Mouse (Mus musculus) regulatory T cell (primary cell): ENCODE results near the gene Galp.
"Not testable (repeated sequence)": the region's sequence is repeated elsewhere in the genome, so short reads cannot be mapped to it uniquely, and the experiment has no call there.

Experiments used
- in situ Hi-C: fragments of 300-600 bp; cut with MboI, MseI; formaldehyde crosslinking; loops from one replicate; pipeline ENCODE4 v1.15.1; 2025; ENCODE audit warnings: high pct_unique_total_duplicates

Galp gene

DNA sequence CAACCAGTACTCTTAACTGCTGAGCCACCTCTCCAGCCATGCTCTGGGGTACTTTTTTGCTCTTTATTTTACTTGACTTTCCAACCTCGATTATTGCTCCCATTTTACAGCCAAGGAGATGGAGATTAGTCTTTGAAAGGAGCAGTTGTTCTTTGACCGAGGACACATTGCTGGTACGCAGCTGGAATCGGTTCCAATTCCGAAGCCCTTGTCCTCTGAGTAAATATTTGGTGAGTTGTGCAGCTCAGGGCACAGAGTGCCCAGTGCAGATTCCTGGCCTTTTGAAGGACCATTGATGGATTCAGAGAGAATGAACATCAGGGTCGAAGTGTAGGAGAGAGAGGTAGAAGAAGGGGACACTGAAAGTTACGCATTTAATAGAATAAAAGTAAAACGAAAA, 23.0 kb upstream of the Galp start:
- in situ Hi-C loops, result loop anchor here (25.0 kb wide), 1 partner anchor 1712 kb away; the partner anchor contains the start of gene Eps8l1

DNA sequence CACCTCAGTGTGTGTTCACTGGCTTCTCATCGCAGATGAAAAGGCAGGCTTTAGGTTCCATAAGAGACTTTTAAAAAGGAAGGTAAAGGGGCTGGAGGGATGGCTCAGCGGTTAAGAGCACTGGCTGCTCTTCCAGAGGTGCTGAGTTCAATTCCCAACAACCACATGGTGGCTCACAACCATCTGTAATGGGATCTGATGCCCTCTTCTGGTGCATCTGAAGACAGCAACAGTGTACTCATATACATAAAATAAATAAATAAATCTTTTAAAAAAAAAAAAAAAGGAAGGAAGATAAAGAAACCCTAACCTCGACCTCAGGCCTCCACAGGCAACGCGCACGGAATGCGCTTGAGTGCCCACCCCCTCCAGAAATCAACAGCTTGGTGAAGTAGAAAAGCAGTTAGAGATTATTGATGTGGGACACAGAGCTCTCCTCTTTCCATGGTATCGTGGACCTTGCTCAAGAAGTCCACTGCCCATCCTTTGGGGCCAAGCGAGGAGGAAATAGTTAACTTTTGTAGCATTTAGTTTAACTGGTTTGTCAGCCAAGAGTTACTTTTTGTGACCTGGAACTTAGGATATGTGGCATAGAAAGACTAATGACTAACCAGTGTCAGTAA, 22.4 kb upstream of the Galp start:
- in situ Hi-C loops, result loop anchor here (25.0 kb wide), 1 partner anchor 1712 kb away; the partner anchor contains the start of gene Eps8l1

DNA sequence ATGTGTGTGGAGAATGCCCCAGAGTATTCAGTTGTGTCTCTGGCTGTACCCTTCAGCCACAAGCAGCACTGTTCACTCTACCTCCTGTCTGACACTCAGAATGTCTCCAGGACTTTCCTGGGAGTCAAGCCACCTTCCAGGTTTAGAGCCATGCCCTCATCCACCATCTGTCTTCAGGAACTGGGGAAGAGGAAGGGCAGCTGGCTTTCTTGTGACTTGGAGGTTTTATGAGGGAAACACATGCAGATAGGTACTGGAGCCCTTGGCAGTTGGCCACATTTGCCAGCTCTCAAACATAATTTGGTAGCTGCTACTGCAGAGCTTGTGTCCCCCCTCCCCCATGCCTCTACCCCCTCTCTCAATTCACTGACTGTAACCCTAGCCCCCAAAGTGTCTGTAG, 17.9 kb upstream of the Galp start:
- in situ Hi-C loops, result no loop called here

DNA sequence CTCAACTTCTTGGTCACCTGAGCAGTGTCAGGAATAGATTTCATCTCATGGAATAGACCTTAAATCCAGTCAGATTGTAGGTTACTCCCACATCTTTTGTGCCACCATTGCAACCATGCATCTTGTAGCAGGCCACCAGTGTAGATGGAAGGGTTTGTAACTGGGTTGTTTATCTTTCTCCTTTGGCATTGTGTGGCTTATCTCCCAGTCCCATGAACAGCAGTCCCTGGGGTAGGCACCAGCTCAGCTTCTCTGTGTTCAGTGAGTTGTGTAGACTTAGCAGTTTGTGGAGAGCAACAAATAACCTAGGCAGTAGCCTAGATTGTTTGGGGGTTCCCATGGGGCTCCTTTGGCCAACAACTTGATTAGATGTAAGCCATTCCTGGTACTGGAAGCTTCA, 14.0 kb upstream of the Galp start:
- in situ Hi-C loops, result loop anchor here (10.0 kb wide), 1 partner anchor 1098 kb away; the partner anchor contains the start of gene Epn1

DNA sequence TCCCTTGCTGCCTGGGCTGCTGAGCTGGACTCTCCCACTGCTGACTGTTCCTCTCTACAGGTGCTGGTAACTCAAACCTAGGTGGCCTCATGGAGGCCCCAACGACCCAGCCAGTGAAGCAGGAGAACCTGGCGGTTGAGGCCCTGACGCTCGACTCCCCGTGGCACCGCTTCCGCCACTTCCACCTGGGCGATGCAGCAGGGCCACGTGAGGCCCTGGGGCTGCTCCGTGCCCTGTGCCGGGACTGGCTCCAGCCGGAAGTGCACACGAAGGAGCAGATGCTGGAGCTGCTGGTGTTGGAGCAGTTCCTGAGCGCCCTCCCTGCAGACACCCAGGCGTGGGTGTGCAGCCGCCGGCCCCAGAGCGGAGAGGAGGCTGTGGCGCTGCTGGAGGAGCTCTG, 13.1 kb upstream of the Galp start:
- in situ Hi-C loops, result loop anchor here (10.0 kb wide), 1 partner anchor 1099 kb away; the partner anchor contains the start of gene Epn1

DNA sequence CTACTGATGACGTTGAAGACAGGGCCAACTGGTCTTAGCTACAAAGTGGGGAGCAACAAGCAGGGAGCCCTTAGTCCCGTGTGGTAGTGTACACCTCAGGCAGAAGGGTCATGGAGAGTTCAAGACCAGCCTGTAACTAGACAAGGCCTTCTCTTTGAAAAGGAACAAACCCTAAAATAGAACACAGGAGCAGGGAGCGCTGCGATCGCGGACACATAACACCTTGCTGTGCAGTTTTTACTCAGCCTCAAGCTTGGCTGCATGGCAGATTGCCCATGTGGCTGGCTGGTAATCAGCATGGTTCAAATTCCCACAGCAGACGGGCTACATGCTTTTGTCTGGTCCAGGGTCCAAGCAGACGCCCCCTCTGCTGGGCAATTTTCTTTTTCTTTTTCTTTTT, 12.4 kb upstream of the Galp start:
- in situ Hi-C loops, result loop anchor here (10.0 kb wide), 1 partner anchor 1100 kb away; the partner anchor contains the start of gene Epn1

DNA sequence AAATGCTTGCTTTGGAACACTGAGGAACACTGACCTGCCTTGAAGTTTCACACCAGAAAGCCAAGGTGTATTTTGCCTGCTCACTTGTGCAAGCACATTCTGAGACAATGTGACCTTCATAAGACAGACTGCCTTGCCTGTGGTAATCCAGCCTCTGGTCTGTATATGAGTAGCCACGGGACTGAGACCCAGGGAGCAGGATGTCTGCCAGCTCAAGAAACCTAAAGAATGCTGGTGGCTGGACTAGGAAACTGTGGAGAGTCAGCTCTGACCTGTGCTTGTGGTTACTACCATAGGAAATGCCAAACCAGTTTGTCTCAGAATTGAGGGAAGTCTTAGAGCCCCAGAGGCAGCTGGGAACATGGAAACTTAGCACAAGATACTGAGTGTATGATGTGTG, 11.5 kb upstream of the Galp start:
- in situ Hi-C loops, result loop anchor here (10.0 kb wide), 1 partner anchor 1101 kb away; the partner anchor contains the start of gene Epn1

DNA sequence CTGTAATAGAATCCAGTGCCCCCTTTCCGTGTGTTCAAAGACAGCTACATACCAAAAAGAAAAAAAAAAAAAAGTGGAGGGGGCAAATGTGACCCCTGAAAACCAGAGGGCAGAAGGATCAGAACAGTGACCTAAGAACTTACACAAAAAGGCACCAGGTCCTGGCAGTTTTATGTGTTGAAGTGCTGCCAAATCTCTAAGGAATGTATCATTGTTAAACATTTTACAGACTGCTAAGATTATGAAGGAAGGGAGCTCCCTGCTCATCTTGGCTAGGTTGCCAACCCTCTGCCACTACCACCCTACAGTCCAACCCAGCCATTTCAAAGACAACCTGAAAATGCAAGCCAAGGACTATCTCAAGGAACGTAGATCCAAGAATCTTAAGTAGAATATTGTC, 10.7 kb upstream of the Galp start:
- in situ Hi-C loops, result loop anchor here (10.0 kb wide), 1 partner anchor 1101 kb away; the partner anchor contains the start of gene Epn1

DNA sequence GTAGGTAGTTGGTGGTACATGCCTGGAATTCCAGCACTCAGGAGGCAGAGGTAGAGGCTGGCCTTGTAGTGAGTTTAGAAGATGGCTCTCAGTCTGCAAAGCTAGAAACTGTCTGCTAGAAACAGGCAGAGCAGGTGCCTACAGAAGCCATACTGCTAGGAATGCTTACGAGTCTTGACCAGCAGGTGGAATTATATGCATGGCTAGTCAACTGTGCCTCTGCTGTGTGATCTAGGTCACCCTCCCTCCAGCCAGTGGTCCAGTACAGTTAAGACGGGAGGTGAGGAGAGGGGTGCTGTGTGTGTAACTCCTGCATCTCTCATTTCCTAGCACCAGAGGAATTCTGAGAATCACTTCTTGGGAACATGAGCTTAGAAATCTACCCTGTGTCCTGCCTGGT, 10.1 kb upstream of the Galp start:
- in situ Hi-C loops, result loop anchor here (10.0 kb wide), 1 partner anchor 1102 kb away; the partner anchor contains the start of gene Epn1

DNA sequence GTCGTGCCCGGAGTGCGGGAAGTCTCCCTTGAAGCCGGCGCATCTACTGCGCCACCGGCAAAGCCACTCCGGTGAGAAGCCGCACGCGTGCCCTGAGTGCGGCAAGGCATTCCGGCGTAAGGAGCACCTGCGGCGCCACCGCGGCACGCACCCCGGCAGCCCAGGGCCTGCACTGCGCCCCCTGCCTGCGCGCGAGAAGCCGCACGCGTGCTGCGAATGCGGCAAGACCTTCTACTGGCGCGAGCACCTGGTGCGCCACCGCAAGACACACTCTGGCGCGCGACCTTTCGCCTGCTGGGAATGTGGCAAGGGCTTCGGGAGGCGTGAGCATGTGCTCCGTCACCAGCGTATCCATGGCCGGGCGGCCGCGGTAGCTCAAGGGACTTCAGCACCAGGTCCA, 7.3 kb upstream of the Galp start:
- in situ Hi-C loops, result loop anchor here (10.0 kb wide), 1 partner anchor 1105 kb away; the partner anchor contains the start of gene Epn1

DNA sequence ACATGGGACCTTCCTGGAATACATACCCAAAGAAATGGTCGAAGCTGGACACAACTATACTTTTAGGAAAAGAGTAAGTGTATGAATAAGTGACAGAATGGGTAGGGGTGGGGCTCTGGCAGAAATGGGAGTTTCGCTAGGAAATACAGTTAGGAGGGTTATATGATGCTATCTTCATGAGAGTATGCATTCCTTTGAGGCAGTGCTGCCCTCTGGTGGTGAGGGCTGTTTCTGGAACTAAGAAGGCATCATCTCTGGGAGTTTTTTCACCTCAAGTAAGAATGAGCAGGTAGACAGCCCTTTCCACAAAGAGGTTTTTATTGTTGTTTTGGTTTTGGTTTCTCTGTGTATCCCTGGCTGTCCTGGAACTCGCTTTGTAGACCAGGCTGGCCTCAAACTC, 5.5 kb upstream of the Galp start:
- in situ Hi-C loops, result loop anchor here (5.0 kb wide), 1 partner anchor 64 kb away; no protein-coding TSS in a partner anchor

DNA sequence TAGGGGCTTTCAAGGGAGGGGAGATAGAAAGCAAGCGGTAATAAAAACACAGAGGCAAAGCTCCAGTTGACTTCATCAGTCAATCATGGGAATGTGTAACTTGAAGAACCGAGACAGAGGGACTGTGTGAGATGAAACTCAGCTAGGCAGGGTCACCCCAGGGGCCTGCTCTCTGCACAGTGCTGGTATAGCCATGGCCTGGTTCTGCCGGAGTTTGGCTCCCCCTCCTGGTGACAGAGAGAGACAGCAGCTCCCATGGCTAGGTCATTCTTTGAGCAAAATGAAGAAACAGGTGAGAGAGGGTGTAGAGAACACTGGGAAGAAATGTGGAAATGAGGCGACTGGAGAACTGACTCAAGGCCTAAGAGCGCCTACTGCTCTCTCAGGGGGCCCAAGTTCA, 2.8 kb upstream of the Galp start:
- in situ Hi-C loops, result loop anchor here (5.0 kb wide), 1 partner anchor 67 kb away; no protein-coding TSS in a partner anchor

DNA sequence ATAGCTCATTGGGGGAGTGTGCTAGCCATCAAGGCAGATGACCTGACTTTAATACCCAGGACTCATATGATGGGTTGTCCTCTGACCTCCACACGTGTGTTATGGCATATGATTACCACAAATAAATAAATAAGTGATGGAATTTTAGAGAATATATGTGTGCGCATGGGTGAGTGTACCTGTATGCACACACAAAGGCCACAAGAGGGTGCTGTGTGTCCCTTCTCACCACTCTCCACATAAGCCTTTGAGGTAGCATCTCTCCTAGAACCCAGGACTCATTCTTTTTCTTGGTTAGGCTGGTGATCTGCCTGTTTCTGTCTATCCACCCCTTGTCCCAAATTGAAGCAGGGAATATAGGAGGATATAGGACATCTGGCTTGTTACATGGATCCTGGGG, 1.1 kb upstream of the Galp start:
- in situ Hi-C loops, result no loop called here

DNA sequence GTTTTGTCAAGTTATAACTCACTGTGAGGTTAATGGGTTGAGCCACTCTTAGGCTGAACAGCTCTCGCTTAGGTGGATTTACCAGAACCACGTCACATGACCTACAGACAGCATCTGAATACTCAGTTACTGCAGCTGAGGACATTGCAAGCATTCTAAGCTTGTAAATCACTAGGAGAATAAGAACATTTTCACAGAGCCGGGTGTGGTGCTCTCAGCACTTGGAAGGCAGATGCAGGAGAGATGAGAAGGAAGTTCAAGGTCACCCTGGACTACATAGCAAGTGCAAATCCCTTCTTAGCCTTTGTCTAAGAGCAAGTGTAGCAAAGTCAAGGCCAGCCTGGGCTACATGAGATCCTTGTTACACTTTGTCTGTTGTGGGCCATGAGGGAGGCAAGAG, 7.3 kb downstream of the Galp start:
- in situ Hi-C loops, result no loop called here

DNA sequence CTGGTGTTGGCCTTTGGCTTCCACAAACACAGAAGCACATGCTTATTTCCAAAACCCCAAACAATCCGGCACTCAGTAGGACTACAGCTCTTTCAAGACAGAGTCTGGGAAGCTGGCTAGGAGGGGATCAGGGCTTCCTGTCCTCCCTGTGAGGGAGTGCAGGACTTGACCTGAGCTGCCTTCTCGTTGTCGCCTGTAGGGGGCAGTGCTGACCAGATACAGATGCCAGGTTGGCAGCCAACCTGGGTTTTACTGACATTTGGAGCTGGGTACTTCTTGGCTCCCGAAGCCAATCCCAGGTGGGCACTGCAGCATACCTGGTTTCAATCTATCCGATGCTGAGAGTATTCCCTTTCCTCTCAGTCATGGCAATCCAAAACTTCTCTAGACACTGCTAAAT, 16.3 kb downstream of the Galp start:
- in situ Hi-C loops, result no loop called here

DNA sequence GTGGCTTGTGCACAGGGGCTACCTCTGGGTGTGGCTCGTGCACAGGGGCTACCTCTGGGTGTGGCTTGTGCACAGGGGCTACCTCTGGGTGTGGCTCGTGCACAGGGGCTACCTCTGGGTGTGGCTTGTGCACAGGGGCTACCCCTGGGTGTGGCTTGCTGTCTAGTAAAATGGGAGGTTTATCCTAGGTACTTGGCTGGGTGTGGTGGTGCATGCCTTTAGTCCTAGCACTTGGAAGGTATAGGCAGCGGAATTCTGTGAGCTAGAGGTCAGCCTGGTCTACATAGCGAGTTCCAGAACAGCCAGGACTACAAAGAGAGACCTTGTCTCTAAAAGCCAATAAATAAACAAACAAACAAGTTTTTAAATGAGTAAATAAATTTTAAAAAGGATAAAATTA, 17.8 kb downstream of the Galp start:
- in situ Hi-C loops, result not testable (repeated sequence)

DNA sequence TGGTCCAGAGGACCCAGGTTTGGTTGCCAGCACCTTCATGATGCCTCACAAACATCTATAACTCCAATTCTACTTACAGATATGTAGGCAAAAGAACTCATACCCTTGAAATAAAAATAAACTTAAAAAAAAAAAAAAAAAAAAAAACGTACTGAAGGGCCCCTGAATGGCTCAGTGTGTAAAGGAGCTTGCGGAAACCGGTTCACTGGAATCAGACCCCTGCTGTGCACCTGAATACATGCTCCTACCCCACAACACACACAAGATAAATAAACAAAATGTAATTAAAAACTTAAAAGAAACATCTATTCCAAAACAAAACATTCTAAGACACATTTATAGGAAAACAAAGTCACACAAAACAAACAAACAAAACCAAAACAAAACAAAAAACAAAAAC, 23.3 kb downstream of the Galp start:
- in situ Hi-C loops, result no loop called here

DNA sequence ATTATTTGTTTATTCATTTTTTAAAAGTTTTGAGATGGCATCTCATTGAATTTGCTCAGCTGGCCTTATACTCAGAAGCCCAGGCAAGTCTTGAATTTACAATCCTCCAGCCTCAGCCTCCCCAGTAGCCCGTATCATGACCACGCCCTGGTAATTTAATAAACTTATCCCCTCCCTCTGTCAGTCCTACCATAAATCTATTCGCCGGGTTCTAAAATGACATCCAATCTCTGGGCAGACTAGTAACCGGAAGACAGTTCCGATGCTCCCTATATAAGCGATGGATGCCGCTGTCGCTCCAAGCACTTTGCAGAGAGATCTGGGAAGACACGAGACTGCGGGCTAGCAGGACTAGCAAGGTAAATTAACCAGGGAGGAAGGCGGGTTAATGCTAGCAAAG, 25.1 kb downstream of the Galp start, which contains the start of gene Zscan5b:
Zscan5b (plus strand) TSS at position 301 of the 400 bp plus-strand sequence.
- in situ Hi-C loops, result no loop called here

DNA sequence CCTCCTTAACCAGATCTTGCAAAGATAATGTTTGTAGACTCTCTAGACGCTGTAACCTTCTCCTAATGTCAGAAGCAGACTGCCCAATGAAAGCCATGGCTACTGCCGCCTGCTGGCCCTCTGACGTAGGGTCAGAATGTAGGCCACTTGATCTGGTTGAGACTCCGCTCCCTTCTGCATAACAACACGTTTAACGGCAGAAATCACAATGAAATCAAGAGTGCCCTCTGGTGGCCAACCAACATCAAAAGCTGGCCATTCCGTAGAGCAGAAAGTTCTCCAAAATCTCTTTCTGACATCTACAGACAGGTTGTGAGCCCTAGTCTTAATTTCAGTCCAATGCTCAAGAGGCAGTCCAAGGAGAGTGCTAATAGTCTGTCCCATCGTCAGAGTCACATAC, 31.6 kb downstream of the Galp start:
- in situ Hi-C loops, result not testable (repeated sequence)

DNA sequence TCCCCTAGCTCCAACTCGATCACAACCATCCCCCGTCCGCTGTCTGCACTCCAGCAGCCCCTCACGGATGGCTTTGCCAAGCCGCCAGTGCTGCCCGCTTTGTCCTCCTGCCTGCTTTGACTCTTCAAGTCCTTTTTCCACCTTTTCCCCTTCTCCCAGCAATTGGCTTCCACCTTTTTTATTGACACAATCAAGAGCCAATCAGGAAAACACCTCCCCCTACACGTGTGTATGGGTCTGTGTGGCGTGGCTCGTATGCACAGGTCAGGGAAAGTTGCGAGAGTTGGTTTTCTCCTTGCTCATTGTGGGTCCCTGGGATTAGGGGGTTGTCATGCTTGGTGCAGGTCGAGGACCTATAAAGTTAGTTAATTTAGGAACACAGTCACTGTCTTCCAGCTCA, 42.9 kb downstream of the Galp start:
- in situ Hi-C loops, result no loop called here

DNA sequence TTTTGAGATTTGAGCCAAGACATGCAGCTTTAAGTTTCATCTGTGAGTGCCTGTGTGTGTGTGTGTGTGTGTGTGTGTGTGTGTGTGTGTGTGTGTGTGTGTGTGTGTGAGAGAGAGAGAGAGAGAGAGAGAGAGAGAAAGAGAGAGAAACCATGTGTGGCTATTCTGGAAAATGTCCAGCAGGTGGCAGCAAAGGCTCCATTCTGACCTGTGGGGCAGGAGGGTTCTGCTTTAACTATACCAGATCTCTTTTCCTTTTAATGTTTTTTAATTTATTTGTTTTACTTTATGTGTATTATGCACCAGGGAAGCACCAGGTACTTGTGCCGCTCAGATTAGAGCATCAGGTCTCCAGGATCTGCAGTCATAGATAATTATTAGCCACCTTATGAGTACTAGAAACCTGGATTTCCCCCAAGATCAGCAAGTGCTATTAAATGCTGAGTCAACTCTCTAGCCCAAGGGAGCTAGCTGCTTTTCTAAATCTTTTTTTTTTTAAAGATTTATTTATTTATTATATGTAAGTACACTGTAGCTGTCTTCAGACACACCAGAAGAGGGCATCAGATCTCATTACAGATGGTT, 44.0 kb downstream of the Galp start:
- in situ Hi-C loops, result not testable (repeated sequence)

DNA sequence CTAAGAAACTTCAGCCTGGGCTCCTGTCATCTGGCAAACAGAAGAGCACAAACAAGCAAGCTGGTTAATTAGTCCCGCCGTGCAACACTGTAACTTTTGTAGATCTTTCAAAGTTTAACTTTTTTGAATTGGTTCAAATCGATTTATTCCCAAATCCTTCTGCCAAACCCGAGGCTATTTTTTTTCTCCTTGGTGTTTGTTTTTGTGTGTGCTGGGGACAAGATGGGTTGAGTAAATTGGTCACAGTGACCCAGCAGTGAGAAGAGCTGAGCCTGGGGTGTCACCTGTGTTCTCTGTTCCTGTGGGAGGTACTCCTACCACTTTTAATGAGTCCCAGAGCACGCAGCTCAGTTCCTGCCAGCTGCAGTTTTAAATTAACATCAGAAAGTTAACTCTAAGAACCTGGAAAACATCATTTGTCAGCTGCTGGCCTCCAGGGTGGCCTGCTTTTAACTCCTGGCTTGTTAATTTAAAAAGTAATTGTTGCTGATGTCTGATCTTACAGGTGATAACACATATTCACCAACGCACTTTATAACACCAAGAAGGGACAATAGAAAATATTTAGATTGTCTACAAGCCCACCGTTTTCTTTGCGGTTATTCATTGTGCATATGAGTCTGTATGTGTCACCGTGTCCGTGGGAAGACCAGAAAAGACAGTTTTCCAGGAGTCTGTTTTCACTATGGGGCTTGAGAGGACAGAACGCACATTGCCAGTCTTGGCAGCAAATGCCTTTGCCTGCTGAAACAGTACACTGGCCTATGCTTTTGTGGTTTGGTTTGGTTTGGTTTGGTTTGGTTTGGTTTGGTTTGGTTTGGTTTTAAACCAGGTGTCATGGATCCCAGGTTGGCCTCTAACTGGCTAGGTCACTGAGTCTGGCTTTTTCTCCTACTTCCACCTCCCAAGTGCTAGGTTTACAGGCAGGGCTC, 47.7 kb downstream of the Galp start:
- in situ Hi-C loops, result no loop called here
